Mouse (Mus musculus) c-Kit-positive CD71-negative TER-119-negative erythroid progenitor cells, embryonic 14.5 days (primary cell): ENCODE data around the gene Copg1.
"Not testable (repeated sequence)": the region's sequence is repeated elsewhere in the genome, so short reads cannot be mapped to it uniquely, and the experiment has no call there.

Source experiments
- DNase-seq: peaks from one replicate; pipeline ENCODE4 v3.0.0-alpha.2; 2013; ENCODE audit warnings: low read depth

Gene Copg1

GRCm38 (mm10) chr6:87875562-87875961 is 12.1 kb upstream of the Copg1 start:
- DNase-seq, result no peak

DNA sequence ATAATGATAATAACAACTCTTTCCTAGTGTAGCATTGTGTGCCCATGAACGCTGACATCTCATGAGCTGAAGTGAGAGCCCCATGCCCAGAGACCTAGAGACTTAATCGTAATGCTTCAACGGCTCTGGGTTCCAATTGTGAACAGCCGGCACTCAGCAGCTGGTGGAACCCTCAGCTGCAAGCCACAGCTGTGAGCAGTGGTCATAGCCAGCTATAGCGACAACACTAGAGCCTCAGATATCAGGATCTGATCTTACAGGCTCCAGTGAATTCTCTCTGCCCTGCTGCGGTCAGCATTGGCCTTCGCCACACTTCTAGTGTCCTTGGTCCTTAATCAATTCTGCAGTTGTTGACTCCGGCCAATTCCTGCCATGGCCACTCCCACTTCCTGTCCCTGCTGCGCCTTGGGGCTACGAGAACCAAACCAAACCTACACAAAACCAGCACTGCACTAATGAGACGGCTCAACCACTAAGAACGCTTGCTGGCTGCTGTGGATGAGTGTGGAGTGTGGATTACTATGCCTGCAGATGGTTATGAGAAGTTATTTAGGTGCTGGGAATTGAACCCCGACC is 11.5 kb upstream of the Copg1 start:
- DNase-seq, result no peak

GRCm38 (mm10) chr6:87879010-87879409 is 8.6 kb upstream of the Copg1 start:
- DNase-seq, result no peak

DNA sequence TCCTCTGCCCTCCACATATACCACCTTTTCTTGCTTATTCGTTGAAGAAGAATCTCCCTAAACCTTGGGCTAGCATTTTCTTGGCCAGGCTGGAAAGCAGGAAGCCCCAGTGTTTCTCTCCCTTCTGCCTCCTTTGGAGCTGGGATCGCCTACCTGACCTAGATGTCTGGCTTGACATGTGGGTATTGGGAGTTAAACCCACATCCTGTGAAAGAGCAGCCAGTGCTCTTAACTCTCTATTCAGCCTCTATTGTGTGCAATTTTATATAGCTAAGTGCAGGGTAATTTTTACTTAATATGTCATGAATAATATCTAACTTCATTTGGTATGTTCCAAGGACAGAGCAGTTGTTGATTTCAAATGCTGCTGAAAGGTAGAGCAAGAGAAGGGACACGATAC is 8.0 kb upstream of the Copg1 start:
- no peak for DNase-seq

GRCm38 (mm10) chr6:87882221-87882620 is 5.4 kb upstream of the Copg1 start:
- DNase-seq, result no peak

DNA sequence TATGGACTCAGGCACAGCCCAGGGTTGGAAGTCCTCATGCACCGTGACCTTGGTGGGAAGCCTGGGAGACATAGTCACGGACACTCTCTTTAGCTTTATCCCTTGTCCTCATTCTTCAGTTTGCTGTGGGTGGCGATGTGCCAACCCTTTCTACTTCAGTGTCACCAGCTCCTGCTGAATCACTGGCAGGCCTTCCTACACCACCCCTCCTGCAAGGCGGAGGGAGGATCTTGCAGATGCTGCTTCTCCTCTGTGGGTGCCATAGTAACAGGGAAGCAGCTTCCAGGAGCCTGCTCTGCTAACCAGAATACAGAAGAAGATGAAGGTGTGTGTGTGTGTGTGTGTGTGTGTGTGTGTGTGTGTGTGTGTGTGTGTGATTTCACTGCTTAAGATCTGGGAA is 4.8 kb upstream of the Copg1 start:
- no peak for DNase-seq

GRCm38 (mm10) chr6:87886721-87887120 is 893 bp upstream of the Copg1 start:
- no peak for DNase-seq

DNA sequence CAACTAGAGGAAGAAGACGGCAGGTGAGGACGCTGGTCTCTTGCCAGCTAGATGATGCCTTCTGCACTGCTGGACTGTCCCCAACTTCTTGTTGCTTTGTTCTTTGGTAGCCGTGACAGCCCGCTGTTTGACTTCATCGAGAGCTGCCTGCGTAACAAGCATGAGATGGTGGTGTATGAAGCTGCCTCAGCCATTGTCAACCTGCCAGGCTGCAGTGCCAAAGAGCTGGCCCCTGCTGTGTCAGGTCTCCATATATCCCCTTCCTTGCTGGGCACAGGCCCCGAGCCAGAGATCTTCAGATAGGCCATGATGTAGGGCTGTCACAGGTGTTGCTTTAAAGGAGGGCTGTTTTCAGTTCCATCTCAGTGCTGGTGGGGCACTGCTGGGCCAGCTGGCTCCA is 6.3 kb downstream of the Copg1 start:
- no peak for DNase-seq

- DNase-seq, result no peak
These were observed 10.4 kb downstream of the Copg1 start for GRCm38 (mm10) chr6:87898028-87898427.

DNA sequence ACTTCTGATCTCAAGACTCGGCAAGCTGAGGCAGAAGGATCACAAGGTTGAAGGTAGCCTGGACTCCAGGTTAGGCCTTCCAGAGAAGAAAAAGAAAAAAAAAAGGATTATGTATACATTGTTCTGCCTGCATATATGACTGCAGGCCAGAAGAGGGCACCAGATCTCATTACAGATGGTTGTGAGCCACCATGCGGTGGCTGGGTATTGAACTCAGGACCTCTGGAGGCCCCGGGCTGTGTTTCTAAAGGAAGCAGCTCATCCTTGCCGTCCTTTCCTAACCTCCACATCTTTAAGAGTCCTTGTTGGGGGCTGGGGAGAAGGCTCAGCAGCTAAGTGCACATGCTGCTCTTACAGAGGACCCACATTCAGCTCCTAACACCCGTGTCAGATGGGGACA is 19.0 kb downstream of the Copg1 start:
- DNase-seq, result no peak

- no peak for DNase-seq
These were observed 21.6 kb downstream of the Copg1 start for GRCm38 (mm10) chr6:87909181-87909580.

DNA sequence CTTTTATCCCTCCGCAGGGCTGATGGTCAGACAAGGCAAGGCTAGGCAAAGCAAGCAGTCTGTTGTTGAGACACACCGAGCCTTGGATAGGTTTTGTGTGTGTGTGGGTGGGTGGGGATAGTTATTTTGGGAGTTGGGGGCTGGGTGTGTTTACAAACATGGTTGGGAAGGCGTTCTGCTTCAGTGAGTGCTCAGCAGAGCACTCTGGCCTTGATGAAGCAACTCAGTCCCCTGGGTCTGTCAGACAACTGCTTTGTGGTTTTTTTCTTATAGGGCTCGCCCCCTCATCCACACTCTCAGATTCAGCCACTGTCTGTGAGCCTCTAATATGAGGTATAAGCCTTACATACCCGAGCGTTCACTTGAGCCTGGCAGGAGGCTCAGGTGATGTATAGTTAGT is 23.9 kb downstream of the Copg1 start:
- no peak for DNase-seq

- DNase-seq, result no peak
These were observed 26.2 kb downstream of the Copg1 start, which contains the start of gene Hmces for GRCm38 (mm10) chr6:87913661-87914325. Gene Hmces (plus strand): TSS chr6:87913935.

- no peak for DNase-seq
These were observed 26.9 kb downstream of the Copg1 start for GRCm38 (mm10) chr6:87914326-87915102.

DNA sequence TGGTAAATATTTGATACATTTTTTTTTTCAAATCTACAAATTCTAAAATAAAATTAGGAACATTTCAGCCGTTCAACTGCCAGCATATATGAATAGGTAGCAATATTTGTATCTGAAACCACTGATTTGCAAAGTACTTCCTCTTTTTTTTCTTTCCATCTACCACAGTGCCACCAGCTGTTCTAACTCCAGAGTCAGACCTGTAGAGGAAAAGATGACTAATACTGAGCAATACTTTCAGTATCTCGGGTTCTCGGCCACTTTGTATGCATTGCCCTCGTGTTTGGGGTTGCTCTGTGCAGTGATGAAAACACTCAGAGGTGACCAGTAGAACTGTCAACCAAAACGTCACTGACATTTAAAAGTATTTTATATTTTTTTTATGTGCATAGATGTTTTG is 28.3 kb downstream of the Copg1 start:
- peak; percentile 75 for DNase-seq

GRCm38 (mm10) chr6:87921201-87921600 is 33.6 kb downstream of the Copg1 start:
- DNase-seq, result no peak

DNA sequence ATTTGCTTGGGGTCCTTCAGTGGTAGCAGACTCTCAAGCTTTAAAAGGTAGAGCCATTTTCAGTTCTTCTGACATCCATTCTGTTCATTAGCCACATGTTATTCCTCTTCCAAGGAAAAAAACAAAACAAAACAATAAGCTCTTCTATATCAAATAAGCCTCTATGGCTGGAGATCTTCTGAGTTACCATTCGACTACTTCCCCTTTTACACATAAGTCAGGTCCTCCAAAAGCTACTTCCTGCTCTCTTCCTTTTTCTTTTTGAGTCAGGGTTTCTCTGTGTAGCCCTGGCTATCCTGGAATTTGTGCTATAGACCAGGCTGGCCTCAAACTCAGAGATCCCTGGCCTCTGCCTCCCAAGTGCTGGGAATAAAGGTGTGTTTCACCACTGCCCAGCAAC is 36.0 kb downstream of the Copg1 start:
- DNase-seq, result no peak

DNA sequence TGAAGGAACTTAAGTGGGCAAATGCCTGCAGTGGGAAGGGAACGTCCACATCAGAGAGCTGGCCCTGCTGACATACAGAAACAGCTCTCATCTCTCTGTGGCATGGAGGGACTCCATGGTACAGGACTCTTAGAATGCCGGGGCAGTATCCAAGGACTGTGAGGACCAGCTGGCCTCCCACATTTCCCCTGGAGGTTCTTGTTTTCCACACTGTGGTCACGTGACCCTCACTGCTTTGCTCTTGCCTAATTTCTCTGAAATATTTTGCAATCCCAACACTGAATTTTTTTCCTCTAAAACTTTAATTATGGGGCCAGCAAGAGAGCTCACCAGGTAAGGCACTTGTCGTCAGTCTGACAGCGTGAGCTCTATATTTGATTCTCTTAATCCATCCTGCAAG is 47.4 kb downstream of the Copg1 start:
- DNase-seq, result no peak

GRCm38 (mm10) chr6:87937178-87937788 is 49.7 kb downstream of the Copg1 start:
- no peak for DNase-seq

GRCm38 (mm10) chr6:87938941-87939340 is 51.3 kb downstream of the Copg1 start:
- no peak for DNase-seq

DNA sequence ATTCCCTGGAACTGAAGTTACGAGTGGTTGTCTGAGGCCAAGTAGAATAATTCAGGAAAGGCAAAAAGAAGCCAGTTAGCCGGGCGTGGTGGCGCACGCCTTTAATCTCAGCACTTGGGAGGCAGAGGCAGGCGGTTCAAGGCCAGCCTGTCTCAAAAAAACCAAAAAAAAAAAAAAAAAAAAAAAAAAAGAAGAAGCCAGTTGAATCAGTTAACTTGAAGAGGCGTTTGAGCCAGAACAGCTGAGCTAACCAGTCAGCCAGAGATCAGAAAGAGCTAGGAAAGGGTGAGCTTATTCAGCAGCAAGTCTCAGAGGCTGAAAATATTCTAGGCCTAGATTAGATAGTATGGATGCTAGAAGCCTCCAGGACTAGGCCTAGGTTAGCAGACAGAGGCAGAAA is 54.6 kb downstream of the Copg1 start:
- no peak for DNase-seq

DNA sequence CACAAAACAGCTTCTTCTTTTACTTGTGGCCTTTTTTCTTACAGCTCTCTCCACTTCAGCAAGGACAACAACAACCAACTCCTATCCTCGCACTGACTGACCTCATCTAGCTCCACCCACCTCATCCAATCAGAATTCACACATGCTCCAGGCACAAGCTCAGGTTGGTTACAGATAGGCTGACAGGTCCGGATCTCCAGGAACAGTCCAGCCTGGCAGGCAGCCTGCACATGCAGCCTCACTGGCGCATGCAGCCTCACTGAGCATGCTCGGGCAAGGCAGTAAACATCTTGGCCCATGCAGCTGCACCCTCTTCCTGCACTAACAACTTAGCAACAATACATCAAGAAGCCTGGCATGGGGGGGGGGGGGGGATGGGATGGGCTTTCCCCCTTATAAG is 74.8 kb downstream of the Copg1 start:
- not testable (repeated sequence) for DNase-seq
